Mouse (Mus musculus): Measurements from ENCODE around the gene Hoxb7.

GRCm38 (mm10) chr11:96281396-96281795 lies 5.0 kb upstream of the Hoxb7 start:
- TF ChIP-seq CTCF (IDR thresholded peaks at IDR 0.05; ENCODE audit: insufficient read depth, low read length) = no peak
- TF ChIP-seq POLR2A (IDR thresholded peaks at IDR 0.05; ENCODE audit: borderline replicate concordance, extremely low read depth, low read depth, low read length) = no peak

Data from lung, adult 2 months (tissue).